Mouse (Mus musculus): ENCODE data around the gene Fancg. TPM values are rescaled to one million over a fixed set of nuclear protein-coding genes. Genes with fewer than 3 reads are reported as not detected.

Fancg gene
- total RNA-seq (2023) = 10 to 100 TPM; 17.5 to 21.8 TPM

DNA sequence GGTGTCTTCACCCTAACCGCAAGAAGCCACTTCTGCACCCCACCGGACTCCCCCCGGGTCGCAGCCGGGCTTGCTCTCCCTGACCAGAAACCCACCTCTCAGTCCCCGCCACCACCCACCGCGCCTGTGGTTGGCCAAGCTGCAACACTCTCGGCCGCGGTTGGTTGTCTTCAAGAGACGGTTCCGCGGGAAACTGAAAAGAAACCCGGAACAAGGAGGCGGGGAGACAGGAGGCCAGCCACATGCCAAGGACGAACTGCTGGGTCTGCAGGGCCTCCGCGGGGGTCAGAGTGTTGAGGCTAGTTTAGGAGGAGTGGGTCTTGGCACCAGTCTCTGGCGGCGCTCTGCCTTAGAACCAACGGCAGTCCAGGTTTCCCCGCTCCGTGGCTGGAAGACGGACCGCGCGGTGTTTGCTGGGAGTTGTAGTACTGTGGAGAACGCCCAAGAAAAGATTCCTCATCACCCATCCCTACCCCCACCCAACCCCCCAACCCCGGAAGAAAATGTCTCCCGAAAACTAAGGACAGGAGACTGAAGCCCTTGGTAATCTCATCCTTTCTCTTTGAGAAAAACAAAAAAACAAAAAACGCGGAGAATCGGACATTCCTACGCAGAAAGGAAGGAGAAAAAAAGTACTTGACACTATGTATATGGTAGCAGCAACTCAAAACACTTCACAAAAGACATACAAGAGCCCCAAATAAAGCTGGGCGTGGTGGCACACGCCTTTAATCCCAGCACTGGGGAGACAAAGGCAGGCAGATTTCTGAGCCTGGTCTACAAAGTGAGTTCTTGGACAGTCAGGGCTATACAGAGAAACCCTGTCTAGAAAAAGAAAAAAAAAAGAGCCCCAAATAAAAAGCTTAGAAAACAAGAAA lies at the start of gene Fancg:
Gene Fancg, minus strand, starts transcription at position 346 of the 878 bp plus-strand sequence.

DNA sequence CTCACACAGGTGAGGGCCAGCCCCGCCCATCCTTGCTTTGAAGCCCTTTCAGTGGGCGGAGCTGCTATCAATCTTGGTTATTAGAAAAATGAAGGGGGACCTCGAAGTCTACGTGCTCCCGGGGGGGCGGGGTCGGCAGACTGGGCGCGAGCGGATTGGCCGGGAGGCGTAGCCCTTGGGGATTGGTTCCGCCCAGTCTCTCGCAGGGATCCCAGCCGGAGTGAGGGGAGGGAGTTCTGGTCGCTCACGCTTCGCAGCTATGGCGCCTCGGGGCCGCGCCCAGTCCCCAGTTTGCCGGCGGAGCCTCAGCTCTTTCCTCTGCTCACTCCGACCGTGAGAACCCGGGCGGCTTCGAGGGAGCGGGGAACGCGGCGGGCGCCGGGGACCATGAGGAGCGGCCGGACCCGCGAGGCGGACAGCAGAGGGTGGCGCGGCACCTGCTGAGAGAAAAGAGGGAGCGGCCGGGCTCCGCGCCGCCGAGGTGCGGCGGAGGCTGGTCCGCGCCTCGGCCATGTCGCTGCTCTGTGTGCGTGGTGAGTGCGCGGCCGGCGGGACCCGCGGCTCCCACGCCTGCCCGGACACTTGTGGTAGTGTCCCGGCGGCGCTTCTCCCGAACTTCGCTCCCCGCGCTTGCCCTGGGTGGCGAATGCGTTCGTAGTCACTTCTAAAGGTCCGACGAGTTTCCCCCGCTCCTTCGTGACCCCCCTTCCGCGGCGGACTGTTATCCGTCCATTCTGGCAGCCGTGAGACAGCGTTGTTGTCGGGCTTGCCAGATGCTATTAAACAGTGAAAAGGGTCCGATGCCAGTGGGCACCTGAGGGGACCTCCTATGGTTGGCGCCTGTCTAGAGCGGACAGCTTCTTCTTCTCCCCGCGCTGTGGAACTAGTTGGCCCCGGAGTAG lies 48.7 kb upstream of the Fancg start, which contains the start of gene Unc13b:
Gene Unc13b, plus strand, starts transcription at position 201 of the 902 bp plus-strand sequence.

DNA sequence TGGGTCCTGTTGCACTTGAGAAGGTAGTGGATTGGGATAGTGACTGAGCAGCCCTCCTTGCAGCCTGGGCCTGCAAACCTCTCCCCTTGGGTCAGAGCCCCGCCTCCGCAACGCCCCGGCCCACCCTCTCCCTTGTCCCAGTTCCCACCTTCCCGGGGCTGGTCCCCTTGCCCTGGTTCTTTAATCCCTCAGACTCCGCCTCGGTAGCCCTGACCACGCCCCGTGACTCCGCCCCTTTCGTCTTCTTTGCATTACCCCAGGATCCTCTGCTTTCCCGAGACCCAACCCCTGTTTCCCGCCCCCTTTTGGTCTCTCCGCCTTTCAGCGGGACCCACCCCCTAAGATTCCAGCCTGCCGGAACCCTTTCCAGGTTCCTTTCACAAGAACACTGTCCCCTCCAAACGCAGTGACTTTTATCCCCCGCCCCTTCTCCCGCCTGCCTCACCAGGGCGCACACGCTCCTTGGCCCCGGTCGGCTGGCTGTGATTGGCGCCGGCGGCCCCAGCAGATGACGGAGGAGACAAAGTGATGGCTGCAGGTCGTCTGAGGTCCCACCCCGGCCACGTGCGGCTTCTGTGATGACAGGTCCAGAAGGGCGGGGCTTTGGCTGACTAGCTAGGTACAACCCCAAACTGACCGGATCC lies 35.5 kb upstream of the Fancg start, which contains the start of gene Fam214b:
Gene Fam214b, minus strand, starts transcription at position 562 of the 644 bp plus-strand sequence.

DNA sequence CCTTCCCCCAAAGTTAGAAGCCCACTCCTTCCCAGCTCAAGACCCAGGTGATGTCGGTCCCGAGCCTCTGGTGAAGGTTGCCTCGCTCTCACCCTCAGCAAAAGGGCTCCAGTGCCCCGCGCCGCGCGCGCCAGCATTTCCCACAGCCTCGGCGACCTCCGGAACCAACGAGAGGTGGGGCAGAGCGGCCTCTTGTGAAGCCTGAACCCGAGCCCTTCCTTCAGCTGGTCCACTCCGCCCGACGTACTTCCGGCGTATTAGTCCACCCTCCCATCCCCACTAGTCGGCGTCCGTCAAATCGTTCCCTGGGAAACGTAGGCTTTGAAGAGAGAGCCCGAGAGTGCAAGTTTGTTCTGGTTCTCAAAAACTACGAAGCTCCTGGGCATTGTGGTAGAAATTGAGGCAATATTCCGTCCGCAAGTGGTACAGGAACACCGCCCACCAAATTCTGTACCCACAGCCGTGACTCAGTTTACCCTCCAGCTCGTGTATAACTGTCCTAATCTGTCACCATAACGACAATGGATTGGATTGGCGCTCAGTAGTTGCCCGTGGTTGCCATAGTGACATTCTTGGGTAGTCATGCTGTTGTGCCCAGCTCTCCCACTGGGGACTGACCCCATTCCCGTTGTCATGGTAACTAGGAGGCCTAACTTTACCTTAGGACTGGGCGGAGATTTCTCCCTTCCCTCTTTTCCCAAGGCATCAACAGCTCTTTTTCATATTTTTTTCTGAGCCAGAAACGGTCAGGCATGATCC lies 21.1 kb upstream of the Fancg start, which contains the start of gene Stoml2:
Gene Stoml2, minus strand, starts transcription at position 474 of the 759 bp plus-strand sequence.

DNA sequence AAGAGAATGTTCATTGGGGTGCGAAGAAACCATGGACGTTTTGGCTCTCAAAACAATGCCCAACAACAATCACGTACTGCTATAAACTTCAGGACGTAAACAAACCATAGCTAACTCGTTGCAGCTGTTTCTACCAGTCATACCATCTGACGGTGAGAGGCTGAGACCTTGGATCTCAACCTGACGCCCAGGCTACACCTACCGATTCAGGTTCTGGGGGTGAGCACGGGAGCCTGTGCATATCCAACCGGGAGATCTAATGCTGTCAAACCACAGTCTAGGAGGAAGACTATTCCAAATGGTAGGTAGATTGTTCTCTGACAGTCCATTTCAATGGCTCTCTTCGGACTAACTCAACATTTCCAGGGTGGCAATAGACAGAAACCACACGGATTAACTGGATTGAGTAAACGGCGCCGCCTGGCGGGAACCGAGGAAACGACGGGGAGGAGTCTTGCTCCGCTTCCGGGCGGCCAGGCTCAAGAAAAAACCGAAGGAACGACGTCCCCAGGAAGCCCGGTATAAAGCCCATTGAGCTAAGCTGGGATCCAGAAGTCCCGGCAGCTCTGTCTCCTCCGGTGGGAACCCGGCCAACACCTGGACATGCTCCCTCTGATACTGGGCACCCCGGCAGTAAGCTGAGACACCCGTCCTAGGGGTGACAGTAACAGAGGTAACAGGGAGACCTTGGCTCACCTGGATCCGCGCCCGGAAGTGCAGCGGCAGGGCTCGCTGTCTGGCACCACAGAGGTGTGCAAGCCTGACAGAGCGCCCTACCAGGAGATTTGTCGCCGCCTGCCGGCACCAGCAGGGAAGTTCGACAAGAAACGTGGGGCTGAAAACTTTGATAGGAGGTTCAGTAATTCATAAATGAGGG lies 15.0 kb upstream of the Fancg start, which contains the start of gene Pigo:
Gene Pigo, minus strand, starts transcription at position 736 of the 877 bp plus-strand sequence.

DNA sequence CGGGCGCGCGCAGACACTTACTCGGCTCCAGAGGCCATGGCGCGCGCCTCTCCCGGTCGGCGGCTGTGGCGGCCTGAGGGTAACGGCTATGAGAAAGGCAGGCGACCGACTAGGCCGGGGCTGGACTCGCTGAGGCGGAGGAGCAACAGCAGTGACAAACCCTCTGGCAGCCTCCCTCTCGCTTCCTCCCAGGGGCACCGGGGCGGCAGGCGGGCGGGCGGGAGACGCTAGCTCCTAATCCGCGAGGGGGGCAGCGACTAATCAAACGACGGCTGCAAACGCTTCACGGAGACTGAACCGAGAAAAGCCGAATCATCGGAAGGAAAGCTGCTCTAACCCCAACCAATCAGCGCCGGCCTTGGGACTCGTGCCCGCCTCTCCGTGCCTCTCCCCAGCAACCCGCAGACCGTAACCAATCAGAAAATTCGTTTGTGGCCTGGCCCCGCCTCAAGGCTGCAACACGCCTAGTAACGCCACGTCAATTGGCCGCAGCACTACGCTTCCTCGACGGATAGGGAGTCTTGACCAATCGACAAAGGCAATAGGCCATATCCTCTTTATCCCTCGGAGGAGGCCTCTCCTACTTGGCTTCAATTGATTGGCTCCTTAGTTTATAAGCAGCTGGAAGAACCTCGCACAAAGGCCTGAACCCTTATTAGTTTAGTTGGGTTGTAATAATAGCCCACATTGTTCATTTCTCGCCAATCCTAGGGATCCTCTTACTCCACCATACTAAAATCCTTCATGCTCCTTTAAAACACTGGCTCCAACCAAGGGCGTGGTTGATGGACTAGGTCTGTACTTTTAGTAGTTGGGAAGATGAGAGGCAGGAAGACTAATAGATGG lies 9.9 kb downstream of the Fancg start, which contains the start of gene Vcp:
Gene Vcp, minus strand, starts transcription at position 367 of the 846 bp plus-strand sequence.

DNA sequence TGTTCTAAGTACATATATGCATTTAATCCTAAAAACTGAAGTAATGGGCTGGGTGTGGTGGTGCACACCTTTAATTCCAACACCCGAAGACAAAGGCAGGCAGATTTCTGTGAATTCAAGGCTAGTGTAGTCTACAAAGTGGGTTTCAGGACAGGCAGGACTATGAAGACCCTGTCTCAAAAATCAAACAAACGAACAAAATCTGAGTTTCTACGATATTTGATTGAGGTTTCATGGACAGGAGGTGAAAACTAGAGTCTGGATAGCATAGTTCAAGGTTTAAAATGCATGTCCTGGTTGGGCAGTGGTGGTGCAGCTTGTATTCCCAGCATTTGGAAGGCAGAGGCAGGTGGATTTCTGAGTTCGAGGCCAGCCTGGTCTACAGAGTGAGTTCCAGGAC lies 41.0 kb downstream of the Fancg start, which contains the start of gene 1700022I11Rik:
Gene 1700022I11Rik, plus strand, starts transcription at position 301 of the 400 bp plus-strand sequence.

Other genes starting within 250 kb of the Fancg start
- gene Ccl21a, start 236.5 kb downstream of the Fancg start, total RNA-seq (2023) = not detected
- not detected for gene Fam205a1, start 156.6 kb downstream of the Fancg start, total RNA-seq (2023)
- not detected for gene Gm12394, start 153.7 kb downstream of the Fancg start, total RNA-seq (2023)
- gene Fam205c, start 136.3 kb downstream of the Fancg start, total RNA-seq (2023) = not detected
- gene Phf24, start 93.8 kb downstream of the Fancg start, total RNA-seq (2023) = not detected
- gene Dnajb5, start 60.7 kb downstream of the Fancg start, total RNA-seq (2023) = 1 to 10 TPM; 4.9 to 6.8 TPM
- gene 1700022I11Rik, start 40.9 kb downstream of the Fancg start, total RNA-seq (2023) = not detected
- gene Vcp, start 10.0 kb downstream of the Fancg start, total RNA-seq (2023) = 100 to 1,000 TPM in 1 of 2 experiments, 10 to 100 TPM in 1; 98.6 to 105 TPM
- gene Pigo, start 15.3 kb upstream of the Fancg start, total RNA-seq (2023) = 10 to 100 TPM; 11.0 to 15.0 TPM
- gene Stoml2, start 21.2 kb upstream of the Fancg start, total RNA-seq (2023) = 10 to 100 TPM; 50.2 to 59.3 TPM
- gene Fam214b, start 35.7 kb upstream of the Fancg start, total RNA-seq (2023) = 10 to 100 TPM; 44.6 to 48.2 TPM
- gene Unc13b, start 48.4 kb upstream of the Fancg start, total RNA-seq (2023) = under 1 TPM; 0.22 to 0.62 TPM